Mouse (Mus musculus): ENCODE data around the gene Apcs.

The Apcs gene

DNA sequence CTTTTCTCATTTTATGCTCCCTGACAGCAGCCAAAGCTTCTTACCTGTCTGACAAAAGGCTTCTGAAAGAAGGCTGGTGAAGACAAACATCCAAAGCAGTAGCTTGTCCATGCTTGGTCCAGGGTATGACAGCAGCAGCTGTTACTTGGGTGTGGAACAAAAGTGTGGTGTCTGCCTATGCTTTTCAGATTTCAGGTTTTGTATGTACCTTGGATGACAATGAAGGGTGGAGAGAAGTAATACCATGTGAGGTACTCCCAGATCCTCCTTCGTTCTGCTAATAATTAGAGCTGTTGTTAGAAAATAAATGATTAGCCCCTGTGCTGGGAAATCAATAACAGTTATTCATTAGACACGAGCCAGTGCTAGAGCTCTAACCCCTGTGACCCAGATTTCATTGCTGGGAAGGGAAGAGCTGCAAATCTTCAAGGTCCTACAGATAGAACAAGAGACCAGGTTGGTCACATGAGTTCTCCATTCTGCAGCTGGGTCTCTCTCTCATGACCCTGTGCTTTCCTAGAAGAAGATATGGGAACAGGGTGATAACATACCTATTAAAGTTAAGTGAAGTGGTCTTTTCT, at the start of gene Apcs:
Gene Apcs (minus strand): TSS at position 265 of the 581 bp plus-strand sequence.
- no peak for DNase-seq (ENCODE audit: low spot score in 2 of 2)

DNA sequence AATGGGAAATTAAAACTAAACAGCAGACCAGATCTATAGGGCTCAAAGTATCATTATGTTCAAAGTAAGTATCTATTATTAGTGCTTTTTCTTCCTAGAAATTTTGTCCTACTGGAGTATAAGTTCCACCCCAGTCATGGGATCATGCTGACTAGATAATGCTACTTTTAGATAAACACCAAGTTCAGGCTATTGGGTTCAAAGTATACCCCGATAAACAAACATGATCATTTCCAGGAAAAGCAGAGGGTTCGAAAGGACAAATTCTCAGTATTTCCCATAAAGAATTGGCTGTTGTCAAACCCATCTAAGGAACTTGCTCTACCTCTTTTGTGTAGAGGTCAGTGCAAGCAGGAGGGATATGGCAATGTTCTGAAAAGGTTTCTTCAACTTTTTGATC, 37.4 kb upstream of the Apcs start:
- DNase-seq (ENCODE audit: low spot score in 2 of 2), result no peak

GRCm38 (mm10) chr1:172918450-172918849, 23.6 kb upstream of the Apcs start:
- DNase-seq (ENCODE audit: low spot score in 2 of 2), result no peak

- no peak for DNase-seq (ENCODE audit: low spot score in 2 of 2)
Measured at GRCm38 (mm10) chr1:172917115-172917514, 22.3 kb upstream of the Apcs start.

DNA sequence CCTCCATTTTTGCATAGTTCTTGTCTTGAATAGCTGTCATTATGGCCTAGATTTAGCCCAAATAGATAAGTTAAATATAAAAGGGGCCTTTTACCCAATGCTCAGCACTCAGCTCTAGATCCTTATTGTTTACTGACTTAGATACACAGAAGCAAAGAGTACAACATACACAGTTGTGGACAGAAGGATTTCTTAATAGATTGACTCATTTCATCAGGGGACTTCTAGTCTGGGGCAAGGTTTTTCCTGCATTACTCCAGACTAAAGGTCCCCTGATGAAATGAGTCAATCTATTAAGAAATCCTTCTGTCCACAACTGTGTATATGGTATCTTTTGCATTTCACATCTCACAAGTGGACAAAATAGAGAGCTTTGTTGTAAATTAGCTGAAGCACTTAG, 8.5 kb upstream of the Apcs start:
- DNase-seq (ENCODE audit: low spot score in 2 of 2), result no peak

- no peak for DNase-seq (ENCODE audit: low spot score in 2 of 2)
Measured at GRCm38 (mm10) chr1:172895435-172895834, 594 bp upstream of the Apcs start.

GRCm38 (mm10) chr1:172876675-172877074, 18.2 kb downstream of the Apcs start:
- DNase-seq (ENCODE audit: low spot score in 2 of 2), result no peak

- no peak for DNase-seq (ENCODE audit: low spot score in 2 of 2)
Measured at GRCm38 (mm10) chr1:172875265-172875664, 19.6 kb downstream of the Apcs start.

- no peak for DNase-seq (ENCODE audit: low spot score in 2 of 2)
Measured at GRCm38 (mm10) chr1:172848171-172848570, 46.7 kb downstream of the Apcs start.

DNA sequence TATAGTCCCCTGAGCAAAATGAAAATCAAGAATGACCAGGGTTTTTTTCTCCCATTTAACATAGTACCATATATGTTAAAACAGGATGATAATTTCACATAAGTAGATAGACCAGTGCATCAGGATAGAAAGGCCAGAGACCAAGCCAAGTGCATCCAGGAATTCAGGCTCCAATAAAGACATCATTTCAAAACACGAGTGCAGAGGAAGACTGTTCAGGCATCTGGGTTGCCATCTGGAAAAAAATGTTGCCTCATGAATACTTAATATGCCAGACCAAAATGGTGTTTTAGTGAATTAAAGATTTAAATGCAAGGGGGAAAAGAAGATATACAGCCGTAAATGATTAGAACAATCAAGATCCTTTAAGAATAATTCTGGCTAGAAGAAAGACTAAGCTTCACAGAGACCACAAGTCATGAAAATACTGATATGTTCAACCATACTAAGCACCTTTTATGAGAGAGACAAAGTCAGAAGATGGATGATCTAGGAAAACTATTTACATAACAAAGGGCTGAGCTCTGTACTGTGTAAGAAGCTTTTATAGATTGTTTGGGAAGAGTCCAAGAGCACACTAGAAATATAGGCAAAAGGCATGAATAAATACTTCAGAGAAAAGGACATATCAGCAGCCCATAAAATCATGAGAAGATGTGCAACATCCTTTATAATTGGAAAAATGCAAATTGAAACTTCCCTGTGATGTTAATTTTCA, 47.6 kb downstream of the Apcs start:
- DNase-seq (ENCODE audit: low spot score in 2 of 2), result no peak

Measured in natural killer cell, adult 2 months (primary cell).